21 mouse cellular contexts compared by ENCODE assay signal in genomic region chr4:63815668-63816067, GRCm38 (mm10). TPM values are rescaled to one million over a fixed set of nuclear protein-coding genes. Genes with fewer than 3 reads are reported as not detected.
"Had no signal": no experiment of that assay in that cellular context is flagged by ENCODE, and none has a peak within 500 bp of the region (broad histone marks: within the 10 kb centered on the region; RNA-seq: fewer than 3 reads in every experiment).

No protein-coding gene starts in this region.

- H3K4me2 ChIP-seq: kidney, embryonic 15.5 days; limb, embryonic 12.5 days; liver, embryonic 15.5 days; lung, embryonic 14.5 days; midbrain, embryonic 12.5 days; neural tube, embryonic 15.5 days had no signal

- H3K27me3 ChIP-seq: kidney, embryonic 15.5 days; limb, embryonic 12.5 days; liver, embryonic 15.5 days; midbrain, embryonic 12.5 days; neural tube, embryonic 15.5 days had no signal

- DNase-seq: kidney, adult 2 months; kidney, postnatal 25 days; layer of hippocampus, adult 9-11 months; layer of hippocampus, postnatal 36 days; liver; lung, embryonic 14.5 days; lung, postnatal 14 days; thymus, adult 18-20 months; thymus, postnatal 25 days had no signal

- ATAC-seq: intestine, embryonic 16.5 days; midbrain, embryonic 16.5 days had no signal

- H3K27ac ChIP-seq: kidney, embryonic 15.5 days; limb, embryonic 12.5 days; liver, embryonic 15.5 days; midbrain, embryonic 12.5 days; neural tube, embryonic 15.5 days had no signal

- H3K36me3 ChIP-seq: kidney, embryonic 15.5 days; limb, embryonic 12.5 days; liver, embryonic 15.5 days; midbrain, embryonic 12.5 days; neural tube, embryonic 15.5 days had no signal

- H3K9me3 ChIP-seq: kidney, embryonic 15.5 days; limb, embryonic 12.5 days; liver, embryonic 15.5 days; midbrain, embryonic 12.5 days; neural tube, embryonic 15.5 days had no signal

- H3K4me1 ChIP-seq: kidney, embryonic 15.5 days; limb, embryonic 12.5 days; liver, embryonic 15.5 days; midbrain, embryonic 12.5 days; neural tube, embryonic 15.5 days had no signal

- H3K4me3 ChIP-seq: kidney, embryonic 15.5 days; limb, embryonic 12.5 days; liver, embryonic 15.5 days; midbrain, embryonic 12.5 days; myocyte; neural tube, embryonic 15.5 days had no signal

- H3K9ac ChIP-seq: kidney, embryonic 15.5 days; limb, embryonic 12.5 days; liver, embryonic 15.5 days; lung, embryonic 14.5 days; midbrain, embryonic 12.5 days; neural tube, embryonic 15.5 days had no signal

RNA-seq across cellular contexts. Expression of gene Tnfsf8, which starts 45.5 kb away (rescaled TPM):
- total RNA-seq: layer of hippocampus, adult 18-20 months; layer of hippocampus, postnatal 36 days; left cerebral cortex, postnatal 25 days had no signal
- polyA plus RNA-seq: kidney, embryonic 15.5 days; liver, embryonic 15.5 days; midbrain, embryonic 12.5 days; midbrain, embryonic 16.5 days; neural tube, embryonic 11.5 days; neural tube, embryonic 15.5 days; stomach, embryonic 14.5 days had no signal
